Mouse (Mus musculus): ENCODE measurements at regions not wholly inside any gene's neighbourhood (a gene's known extent, or its start where the extent isn't known, plus 50 kb on each side); places are given as distances from the start of the nearest gene placed in this dataset.

GRCm38 (mm10) chr7:70032857-70033256 lies 333.7 kb downstream of the Nr2f2 start:
- no peak for TF ChIP-seq POLR2A (IDR thresholded peaks at IDR 0.05; ENCODE audit: low read depth, low read length)
- no peak for TF ChIP-seq CTCF (IDR thresholded peaks at IDR 0.05; ENCODE audit: borderline replicate concordance, insufficient read depth, low read length)

Data from embryonic fibroblast, embryonic 13.5 days (primary cell).